Mouse (Mus musculus) 3T3-L1 (cell line): ENCODE measurements around the gene Lrch4.
A peak's percentile ranks its signal among the peaks of the same experiment; 100 is the strongest.

Experiments used
- DNase-seq: peaks from one replicate; pipeline ENCODE4 v3.0.0-alpha.2; 2015; ENCODE audit warnings: low read depth, low spot score

Gene Lrch4

DNA sequence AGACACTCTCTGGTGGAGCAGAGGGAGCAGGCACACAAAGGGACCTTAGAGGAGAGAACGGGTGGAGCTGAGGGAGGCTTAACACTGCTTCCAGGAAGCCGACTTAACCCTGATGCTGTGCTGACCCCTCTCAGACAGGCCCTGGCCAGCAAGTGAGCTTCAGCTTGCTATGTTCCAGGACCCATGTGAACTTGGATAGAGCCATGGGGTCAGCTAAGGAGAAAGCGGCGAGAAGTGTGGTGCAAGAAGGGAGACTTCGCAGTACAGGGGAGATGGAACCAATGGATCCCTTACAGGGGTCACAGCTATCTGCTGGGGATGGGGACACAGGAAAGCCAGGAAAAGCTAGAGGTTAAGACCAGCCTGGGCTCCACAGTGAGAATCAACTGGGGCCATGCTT is 15.8 kb upstream of the Lrch4 start:
- DNase-seq, result no peak

DNA sequence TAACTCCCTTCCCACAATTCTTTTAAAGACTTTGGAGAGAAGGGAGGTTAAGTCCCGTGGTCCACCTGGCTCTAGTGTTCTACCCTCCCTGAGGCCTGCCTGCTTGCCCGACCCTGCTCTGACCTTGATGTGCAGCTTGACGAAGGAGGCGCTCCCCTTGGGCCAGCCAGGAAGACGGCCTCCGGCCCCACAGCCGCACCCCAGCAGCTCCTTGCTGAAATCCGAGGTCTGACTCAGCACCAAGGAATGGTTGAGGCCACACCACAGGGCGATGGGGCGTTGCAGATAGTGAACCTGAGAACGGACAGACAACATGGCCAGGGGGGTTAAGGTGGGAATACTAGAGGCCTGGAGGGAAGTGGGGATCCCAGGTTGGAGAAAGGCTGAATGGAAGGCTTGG is 15.4 kb upstream of the Lrch4 start, which contains the start of gene Pcolce:
TSS of gene Pcolce (minus strand) at position 235 of the 400 bp plus-strand sequence.
- DNase-seq, result peak; percentile 98

DNA sequence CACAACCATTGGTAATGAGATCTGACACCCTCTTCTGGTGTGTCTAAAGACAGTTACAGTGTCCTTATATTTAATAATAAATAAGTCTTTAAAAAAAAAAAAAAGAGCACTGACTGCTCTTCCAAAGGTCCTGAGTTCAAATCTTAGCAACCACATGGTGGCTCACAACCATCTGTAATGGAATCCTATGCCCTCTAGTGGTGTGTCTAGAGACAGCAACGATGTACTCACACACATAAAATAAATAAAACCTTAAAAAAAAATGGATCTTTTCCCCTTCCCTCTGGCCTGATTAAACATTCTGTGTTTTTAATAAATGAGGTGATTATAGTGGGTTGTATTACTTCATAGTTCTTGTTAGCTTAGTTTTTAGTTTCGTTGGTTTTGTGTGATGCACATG is 14.0 kb upstream of the Lrch4 start:
- peak; percentile 50 for DNase-seq

DNA sequence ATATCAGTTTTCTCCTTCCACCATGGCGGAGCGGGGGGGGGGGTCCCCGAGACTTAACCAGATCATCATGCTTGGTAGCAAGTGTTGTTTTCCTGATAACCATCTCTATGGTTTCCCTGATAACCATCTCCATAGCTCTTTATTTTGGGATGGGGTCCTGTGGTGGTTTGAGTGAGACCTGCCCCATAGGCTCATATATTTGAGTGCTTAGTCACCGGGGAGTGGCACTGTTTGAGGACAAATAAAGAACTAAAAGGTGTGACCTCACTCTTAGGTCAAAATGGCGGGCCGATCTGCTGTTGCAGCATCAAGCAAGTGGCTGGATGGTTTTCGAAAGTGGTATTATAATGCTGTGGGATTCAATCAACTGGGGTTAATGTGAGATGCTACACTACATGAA is 13.6 kb upstream of the Lrch4 start:
- peak; percentile 33 for DNase-seq

DNA sequence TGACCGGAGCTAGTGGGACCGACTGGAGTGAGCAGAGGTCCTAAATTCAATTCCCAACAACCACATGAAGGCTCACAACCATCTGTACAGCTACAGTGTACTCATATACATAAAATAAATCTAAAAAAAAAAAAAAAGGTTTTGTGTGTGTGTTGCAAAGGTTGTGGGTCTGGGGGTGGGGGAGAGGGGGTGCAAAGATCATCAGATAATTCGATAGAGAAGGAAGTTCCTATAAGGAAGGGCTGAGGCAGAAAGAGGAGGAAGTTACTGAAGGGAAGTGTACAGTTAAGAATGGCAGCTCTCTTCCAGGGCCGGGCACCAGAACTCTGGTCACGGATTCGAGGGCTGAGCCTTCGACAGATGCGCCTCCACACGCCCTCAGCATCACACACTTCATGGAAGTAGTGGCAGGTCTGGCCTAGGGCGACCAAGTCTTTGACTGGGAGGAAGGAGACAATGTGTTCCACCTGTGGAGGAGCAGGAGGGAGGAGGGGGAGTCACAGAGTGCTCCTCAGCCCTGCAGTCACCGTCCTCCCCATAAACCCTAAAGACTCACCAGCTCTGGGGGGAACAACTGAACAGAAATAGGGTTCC is 4.9 kb upstream of the Lrch4 start:
- no peak for DNase-seq

DNA sequence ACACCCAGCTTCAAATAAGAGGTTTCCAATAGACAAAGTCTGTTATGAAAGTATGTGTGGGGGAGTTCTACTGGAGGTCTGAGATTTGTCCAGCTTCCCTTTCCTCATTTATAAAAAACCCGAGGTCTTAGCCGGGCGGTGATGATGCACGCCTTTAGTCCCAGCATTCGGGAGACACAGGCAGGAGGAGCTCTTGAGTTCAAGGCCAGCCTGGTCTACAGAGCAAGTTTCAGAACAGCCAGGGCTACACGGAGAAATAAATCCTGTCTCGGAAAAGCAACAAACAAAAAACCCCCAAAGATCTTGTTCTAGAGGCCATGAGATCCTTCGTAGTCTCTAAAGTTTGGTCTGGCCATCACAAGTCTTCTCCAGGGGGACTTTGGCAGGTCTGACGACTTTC is 930 bp upstream of the Lrch4 start:
- DNase-seq, result peak; percentile 75

DNA sequence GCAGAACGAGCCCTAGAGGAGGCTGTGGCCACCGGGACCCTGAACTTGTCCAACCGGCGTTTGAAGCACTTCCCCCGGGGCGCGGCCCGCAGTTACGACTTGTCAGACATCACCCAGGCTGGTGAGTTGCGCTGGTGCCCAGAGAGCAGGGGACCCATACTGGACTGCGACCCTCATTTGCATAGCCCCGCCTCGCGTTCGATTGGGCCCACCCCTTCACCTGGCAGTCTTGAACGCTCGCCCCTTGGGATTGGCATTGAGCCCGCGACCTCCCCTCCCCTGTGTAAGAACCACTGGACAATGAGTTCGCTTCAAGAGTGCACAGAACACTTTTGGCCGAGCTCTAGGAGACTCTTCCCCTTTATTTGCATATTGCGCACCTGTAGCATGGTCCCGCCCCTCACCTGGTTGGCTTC is 393 bp downstream of the Lrch4 start:
- no peak for DNase-seq

DNA sequence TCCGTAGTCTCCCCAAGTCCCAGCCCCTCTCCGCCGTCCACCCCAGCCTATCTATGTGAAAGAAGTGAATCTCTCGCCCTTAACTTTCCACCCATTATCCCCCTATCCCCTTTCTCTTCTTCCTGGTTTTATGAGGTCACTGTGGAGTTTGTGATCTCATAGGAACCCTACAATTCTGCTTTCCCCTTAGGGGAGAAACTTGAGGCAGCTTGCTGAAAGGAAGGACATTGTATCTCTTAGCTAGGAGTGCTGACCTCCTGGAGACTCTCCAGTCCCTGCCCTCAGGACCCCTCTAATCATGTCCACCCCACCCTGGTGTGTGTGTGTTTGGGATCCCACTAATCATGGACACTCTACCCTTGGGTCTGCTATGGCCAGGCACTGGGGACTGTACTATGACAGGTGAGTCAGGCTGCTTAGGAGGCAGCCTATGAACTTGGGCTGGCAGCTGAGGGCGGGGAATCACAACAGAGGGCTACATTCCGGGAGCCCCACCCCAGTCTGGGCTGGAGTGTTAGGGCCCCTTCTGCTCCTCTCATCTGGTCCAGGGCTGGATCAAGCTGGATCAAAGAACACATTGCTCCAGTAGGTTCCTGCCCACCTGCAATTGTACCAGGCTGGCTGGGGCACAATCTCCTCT is 1.1 kb downstream of the Lrch4 start:
- DNase-seq, result peak; percentile 64

DNA sequence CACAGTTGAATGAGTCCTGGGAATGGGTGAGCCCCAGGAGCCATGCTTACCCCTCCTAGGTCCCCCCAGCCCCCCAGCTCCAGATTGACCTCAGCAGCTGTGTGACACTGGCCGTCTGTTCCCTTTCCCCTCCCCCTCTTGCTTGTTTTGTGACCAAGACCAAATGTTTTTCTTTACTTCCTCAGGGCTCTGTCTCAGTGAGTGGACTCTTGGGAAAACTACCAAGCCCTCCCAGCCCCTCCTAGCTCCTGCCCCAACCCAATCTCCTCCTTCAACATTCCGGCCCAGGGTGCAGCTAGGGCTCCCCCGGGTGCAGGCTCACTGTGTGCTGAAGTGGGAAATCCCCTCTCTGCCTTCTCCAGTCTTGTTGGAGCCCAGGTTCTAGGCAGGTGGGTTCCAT is 1.7 kb downstream of the Lrch4 start:
- peak; percentile 56 for DNase-seq

DNA sequence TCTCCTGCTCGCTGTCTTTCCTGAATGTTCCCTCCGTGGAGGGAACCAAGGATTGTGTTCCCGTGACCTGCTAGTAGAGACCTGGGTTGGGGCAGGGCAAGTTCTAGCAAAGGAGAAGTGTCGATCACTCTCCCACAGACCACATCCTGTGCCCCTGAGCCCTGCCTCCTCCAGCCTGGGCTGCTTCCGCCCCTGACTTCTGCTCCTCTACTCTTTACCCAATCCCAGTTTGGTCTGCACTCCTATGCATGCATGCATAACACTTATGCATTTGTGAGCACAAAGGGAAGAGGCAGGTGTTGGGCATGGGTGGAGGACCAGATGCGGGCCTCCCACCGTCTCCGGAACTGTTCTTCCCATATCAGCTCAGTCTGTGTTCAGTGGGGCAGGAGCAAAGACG is 2.2 kb downstream of the Lrch4 start:
- DNase-seq, result no peak

DNA sequence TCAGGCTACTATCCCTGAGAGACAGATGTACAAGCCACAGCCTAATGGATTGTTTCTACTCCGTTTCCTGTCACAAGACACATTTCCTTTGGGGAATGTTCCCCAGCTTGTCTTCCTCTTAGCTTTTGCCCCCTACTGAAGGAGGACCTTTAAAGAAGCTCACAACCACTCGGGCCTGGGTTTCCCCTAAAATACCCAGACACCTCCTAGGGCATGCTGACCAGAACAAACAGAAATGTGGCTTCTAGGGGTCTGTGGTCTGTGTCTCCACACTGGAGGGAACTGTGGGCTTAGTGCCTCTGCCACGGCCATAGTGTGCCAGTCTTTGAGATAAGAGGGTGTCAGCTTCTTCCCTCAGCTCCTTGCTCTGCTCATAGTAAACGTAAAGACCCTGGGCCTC is 2.7 kb downstream of the Lrch4 start:
- no peak for DNase-seq

DNA sequence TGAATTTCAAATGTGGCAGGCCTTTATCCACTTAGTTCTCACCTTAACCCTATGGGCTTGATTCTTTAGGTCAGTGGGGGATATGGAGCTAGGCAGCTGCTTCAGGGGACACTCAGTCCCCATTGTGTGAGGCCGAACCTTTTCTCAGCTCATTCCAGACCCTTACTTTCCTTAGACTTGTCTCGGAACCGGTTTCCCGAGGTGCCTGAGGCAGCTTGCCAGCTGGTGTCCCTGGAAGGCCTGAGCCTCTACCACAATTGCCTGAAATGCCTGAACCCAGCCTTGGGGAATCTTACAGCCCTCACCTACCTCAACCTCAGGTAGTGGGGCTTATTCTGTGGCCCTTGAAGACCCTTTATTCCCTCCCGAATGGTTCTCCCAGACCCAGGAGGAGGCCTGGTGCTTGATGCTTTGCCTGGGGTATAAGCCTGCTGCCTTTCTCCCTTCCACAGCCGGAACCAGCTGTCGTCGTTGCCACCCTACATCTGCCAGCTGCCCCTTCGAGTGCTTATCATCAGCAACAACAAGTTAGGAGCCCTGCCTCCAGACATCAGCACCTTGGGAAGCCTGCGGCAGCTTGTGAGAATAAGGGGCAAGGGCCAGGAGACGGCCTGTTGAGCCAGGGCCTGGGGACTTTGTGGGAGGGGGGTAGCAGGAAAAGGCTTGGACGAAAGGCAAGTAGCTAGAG is 4.6 kb downstream of the Lrch4 start:
- DNase-seq, result no peak

DNA sequence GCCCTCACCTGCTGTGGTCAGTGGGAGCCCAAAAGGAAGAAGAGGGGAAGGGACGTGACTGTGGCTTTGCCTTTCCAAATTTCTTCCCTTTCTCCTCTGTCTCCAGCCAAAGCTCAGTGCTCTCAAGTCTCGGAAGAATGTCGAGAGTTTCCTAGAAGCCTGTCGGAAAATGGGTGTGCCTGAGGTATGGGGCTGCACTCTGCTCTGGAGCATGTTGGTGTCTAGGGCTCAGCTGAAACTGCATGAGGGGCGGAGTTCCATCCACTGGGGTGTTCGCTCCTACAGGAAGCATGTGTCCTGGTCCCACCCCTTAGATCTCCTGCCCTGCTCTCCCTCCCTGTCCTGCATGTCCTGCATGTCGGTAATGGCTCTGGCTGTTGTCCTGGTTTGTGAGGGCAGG is 10.6 kb downstream of the Lrch4 start:
- DNase-seq, result no peak

DNA sequence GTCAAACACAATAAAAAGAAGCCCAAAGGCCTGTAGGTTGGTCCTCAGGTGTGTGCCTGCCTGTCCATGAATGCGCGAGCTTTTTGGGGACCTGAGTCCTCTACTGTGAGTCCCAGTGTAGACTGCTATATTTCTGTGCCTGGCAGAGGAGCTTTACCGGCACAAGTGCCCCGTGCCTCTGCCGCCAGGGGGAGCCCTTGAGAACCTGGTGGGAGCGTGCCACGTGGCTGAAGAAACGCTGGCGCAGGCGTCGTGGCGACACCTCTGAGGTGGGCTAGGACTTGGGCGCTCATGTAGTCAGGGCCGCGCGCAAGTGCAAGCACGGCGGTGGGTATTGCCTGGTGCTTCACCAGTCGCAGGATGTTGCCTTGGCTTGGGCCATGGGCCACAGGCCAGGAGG is 12.1 kb downstream of the Lrch4 start, which contains the start of gene Sap25:
TSS of gene Sap25 (plus strand) at position 281 of the 400 bp plus-strand sequence.
- DNase-seq, result no peak

DNA sequence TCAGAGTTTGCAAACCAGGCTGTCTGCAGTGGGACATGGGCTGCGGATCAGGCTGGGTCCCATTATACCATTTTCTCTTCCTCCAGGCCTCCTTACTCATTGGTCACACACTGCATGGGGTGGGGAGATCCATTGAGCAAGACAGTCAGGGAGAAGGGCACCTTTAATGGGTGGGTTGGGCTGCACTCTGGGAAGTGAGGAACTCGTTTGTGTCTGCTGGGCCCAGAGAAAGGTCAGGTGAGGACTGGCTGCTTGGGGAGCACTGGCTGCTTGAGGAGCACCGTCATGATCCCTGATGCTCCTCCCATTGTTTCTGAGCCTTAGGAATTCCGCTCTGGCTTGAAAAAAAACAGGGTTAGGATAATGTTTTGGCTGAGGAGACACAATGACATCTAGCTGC is 14.0 kb downstream of the Lrch4 start:
- no peak for DNase-seq

DNA sequence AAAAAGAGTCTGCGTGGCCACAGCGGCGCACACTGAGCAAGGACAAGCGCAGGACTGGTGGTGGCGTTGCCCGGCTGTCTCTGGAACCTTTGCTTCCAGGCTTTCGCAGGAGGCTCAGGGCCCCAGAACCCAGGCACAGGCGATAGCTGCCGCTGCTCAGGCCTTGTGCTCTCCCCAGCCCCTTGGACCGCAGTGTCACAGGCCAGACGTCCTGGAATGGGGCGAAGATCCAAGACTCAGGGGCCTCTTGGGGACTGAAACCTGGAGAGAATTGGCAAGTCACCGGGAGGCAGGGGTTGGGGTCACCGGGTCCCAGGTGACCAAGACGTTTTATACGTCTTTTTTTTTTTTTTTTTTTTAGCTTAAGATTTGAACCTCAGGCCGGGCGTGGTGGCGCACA is 15.6 kb downstream of the Lrch4 start:
- DNase-seq, result no peak

DNA sequence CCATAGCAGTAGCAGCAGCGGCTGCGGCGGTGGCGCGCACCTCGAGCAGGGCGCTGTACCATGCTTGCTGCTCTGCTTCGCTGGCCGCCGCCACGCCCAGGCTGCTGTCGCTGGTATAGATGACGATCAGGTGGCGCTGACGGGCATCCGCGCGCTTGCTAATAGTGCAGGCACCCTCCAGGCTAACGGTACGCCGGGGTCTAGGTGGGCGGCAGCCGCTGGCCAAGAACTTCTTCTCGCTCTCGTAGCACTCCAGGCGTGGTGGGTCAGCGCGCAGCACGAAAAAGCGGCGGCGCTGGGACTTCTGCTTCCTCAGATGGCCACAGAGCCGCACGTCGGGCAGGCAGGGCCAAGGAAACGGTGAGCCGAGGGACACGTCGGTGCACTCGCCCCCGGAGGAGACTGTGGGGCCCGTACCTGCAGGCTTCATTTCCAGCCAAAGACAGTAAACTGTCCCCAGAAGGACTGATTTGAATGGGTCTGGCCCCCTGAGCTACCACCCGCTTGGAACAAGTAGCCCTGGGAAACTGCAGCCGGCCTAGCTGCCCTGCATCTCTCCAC is 16.2 kb downstream of the Lrch4 start:
- no peak for DNase-seq

DNA sequence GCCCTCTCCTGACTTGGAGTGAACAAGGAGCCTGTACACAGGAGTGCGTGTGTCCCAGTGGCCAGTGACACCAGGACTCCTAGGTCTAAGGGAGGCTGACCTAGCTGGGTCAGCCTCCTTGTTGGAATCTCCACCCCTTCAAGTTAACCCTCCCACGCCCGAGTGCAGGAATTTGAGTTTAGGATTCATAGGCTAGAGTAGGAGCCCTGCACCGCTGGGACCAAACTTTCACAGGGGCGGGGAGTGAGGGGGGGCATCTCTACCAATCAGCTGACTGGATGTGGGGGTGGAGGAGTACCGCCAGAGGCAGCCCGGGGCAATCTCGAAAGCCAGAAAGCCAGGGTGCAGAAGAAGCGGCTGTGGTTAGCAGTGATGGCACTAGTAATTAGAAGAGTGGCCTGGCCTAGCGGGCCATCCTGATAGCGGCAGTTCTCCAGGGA is 16.8 kb downstream of the Lrch4 start, which contains the start of gene Irs3:
TSS of gene Irs3 (minus strand) at position 63 of the 440 bp plus-strand sequence.
- DNase-seq, result no peak

DNA sequence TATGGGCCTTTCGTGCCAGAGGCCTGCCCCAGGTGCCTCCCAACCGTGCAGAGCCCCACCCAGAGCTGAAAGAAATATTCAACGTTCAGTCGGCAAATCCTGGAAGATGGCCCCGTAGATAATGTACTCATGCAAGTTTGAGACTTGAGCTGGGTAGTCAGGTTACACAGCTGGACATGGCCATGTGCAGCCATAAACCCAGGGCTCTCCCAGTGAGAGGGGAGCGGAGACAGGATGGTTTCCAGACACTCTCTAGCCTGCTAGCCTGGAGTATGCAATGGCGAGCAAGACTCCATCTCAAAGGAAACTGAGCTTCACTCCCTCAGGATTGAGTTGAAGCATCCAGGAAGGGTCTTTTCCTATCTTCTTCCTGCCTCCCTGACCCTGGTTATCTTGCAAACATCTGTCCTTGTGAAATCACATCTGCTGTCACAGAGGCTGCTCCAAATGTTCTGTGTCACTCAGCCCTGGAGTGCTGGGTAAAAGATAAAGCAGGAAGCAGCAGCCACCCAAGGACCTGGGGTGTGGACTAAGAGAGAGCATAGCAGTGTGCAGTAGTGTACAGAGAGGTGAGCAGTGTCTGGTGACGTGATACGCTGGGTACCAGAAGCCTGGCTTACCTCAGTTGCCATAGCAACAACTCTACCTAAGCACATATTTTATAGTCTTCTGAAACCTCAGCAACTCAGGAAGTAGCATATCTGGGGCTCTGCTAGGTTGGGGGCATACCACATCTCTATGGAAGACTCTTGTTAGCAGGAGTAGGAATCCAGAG is 19.1 kb downstream of the Lrch4 start:
- no peak for DNase-seq

DNA sequence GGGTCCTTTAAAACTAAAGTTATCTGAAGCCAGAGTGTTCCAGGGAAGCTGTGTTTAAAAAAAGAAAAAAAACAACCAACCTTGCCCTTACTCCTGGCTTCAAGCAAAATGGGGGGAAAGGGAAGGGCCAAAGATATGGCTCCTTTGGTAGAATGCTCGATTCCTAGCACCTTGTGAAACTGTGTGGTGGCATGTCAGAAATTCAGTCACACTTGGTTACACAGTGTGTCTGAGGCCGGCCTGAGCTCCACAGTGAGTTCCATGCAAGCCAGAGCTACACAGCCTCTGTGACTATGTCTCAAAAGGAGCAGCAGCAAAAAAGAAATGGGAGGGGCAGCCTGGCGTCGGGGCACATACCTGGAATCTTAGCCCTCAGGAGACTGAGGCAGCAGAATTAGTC is 20.3 kb downstream of the Lrch4 start:
- no peak for DNase-seq

DNA sequence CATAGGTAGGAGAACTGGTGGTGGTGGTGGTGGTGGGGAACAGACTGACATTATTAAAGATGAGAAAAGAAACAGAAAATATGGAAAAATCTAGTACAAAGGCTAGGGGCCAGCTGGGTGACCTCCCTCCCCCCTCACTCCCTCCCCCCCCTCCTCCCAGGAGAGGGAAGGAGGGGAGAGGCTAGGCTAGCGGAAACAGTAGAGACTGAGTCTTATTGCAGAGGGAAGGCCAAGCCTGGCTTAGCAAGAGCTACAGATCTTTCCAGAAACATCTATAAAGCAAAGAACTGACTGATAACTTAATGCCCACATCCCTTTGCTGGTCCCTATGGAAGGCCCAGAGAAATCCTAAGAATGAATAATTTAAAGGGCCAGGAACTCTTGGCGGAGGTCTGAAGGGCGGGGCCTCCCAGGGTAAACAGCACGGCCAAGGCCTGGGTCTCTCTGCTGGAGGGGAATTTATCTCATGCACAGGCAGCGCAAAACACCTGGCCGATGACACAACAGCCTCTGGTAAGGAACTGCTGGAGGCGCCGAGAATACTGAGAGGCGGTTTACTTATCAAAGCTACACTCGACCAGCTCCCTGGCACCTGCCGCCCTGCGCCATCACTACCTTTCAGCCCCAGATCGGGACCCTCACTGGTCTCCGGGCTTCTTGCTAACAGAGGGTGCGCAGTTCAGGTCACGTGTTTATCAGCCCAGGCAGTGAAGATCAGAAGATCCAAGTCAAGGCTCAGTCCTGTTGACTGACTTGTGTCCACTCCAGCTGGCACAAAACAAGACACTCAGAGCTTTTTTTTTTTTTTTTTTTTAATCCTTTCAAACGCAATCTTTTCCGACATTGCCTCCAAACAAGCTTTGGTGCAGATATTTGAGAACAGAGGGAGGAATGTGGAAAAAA is 21.0 kb downstream of the Lrch4 start:
- no peak for DNase-seq
